Mouse (Mus musculus) midbrain, embryonic 14.5 days (tissue): ENCODE measurements at regions not wholly inside any gene's neighbourhood (a gene's known extent, or its start where the extent isn't known, plus 50 kb on each side); places are given as distances from the start of the nearest gene placed in this dataset.
A peak's percentile ranks its signal among the peaks of the same experiment; 100 is the strongest.

Source experiments
- ATAC-seq: fragments of 200-750 bp; cut with Nextera tagmentation; 2 replicates; pipeline ENCODE4 v1.8.0; 2017; ENCODE audit warnings: moderate number of reproducible peaks, moderate library complexity; ENCODE audit not compliant: low FRiP score, low TSS enrichment
- DNase-seq: peaks from one replicate; pipeline ENCODE4 v3.0.0-alpha.2; 2015
- H3K27ac ChIP-seq: fragments of 300-500 bp; sonication (generic); replicated peaks from 2 replicates; pipeline ENCODE4 v1.5.1; 2014; ENCODE audit warnings: mild to moderate bottlenecking, low read depth, low read length, moderate library complexity
- H3K27me3 ChIP-seq: fragments of 300-500 bp; sonication (generic); 2 replicates; pipeline ENCODE4 v1.6.1; 2014; ENCODE audit warnings: low read length, control low read depth, mixed read lengths; ENCODE audit not compliant: control insufficient read depth, insufficient read depth
- H3K36me3 ChIP-seq: fragments of 300-500 bp; sonication (generic); 2 replicates; pipeline ENCODE4 v1.6.1; 2014; ENCODE audit warnings: low read length, control low read depth; ENCODE audit not compliant: control insufficient read depth, insufficient read depth
- H3K4me1 ChIP-seq: fragments of 300-500 bp; sonication (generic); 2 replicates; pipeline ENCODE4 v1.6.1; 2014; ENCODE audit warnings: mild to moderate bottlenecking, antibody characterized with exemption, low read length, control low read depth; ENCODE audit not compliant: control insufficient read depth, insufficient read depth
- H3K4me2 ChIP-seq: fragments of 300-500 bp; sonication (generic); 2 replicates; pipeline ENCODE4 v1.6.1; 2014; ENCODE audit warnings: mild to moderate bottlenecking, low read length, moderate library complexity
- H3K4me3 ChIP-seq: fragments of 300-500 bp; sonication (generic); replicated peaks from 2 replicates; pipeline ENCODE4 v1.5.1; 2014; ENCODE audit warnings: low read depth, low read length
- H3K9ac ChIP-seq: fragments of 300-500 bp; sonication (generic); replicated peaks from 2 replicates; pipeline ENCODE4 v1.6.1; 2014; ENCODE audit warnings: mild to moderate bottlenecking, low read length, moderate library complexity
- H3K9me3 ChIP-seq: fragments of 300-500 bp; sonication (generic); 2 replicates; pipeline ENCODE4 v1.6.1; 2016; ENCODE audit warnings: low read length, control low read depth, mixed read lengths; ENCODE audit not compliant: control insufficient read depth
- WGBS: fragments of 180-500 bp; shearing (Covaris S2); extraction: QIAGEN DNeasy Blood & Tissue Kit; methylation state at CpG from one replicate; pipeline ENCODE4 v1.1.7; 2014; 5-methylcytosine and 5-hydroxymethylcytosine counted together

DNA sequence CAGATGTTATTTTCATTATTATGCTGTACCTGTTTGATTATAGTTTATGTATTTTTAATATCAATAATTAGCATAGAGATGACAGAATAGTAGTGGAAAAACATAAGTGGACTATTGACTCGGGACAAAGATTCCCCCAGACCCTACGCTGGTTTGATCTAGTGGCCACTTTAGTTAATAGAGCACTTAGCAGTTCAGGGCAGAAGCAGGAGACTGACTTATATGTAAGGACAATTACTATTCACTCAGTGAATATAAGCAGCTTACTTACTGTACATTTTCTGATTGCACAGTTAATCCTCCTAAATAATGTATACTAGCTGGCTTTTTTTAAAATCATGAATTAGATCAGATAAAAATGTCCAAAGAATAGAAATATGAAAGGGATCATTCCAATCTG is 416.2 kb upstream of the Prmt6 start:
- Histone ChIP-seq H3K36me3 (no peaks in the 10 kb centered on the region), H3K9me3 (no peaks in the 10 kb centered on the region), H3K4me1 (peaks cover 6% of the 10 kb centered on the region; the same call in 1 of the 2 replicates), H3K27me3 (no peaks in the 10 kb centered on the region), H3K4me3 (no peak overlapping the region), H3K27ac (no peak overlapping the region), H3K9ac (no peak overlapping the region), H3K4me2 (no peak overlapping the region)
- DNase-seq (no peak), ATAC-seq (0 out of 2 replicates have a peak, but pooled peaks have one; percentile 31)
- WGBS, result 67% methylated on average over 2 of the region's 2 CpGs

DNA sequence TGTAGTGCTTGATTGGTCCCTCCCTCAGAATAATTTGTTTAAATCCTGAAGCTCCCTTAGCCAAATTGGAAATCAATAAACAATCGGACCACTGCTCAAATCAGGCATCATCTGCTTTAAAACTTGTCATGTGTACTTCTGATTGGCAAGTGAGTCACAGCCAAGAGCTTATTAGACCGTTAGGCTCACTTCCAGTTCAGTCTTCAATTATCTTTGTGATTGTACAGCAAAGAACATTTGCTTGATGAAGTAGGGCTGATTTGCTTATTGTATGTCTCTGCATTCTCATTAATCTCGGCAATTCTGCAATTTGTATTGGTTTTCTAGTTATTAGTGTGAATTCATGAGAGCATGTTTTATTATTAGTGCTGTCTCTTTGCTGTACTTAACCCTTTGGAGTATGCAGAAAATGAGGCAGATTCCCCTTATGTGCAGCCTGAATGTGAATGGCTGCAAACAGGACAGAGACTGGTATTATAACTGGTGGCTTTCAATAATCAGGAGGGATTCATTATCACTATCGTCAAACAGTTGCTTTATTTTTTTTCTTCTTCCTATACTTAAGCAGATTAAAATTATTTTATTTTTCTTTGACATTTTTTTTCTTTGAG is 406.8 kb upstream of the Prmt6 start:
- H3K27ac ChIP-seq, result no peak overlapping the region
- DNase-seq (peak; percentile 5), ATAC-seq (no peak)
- no peaks in the 10 kb centered on the region for H3K36me3 ChIP-seq
- H3K4me2 ChIP-seq, result no peak overlapping the region
- H3K9ac ChIP-seq, result no peak overlapping the region
- no peaks in the 10 kb centered on the region for H3K9me3 ChIP-seq
- no peaks in the 10 kb centered on the region for H3K4me1 ChIP-seq
- WGBS, result 74% methylated on average over 4 of the region's 4 CpGs
- H3K27me3 ChIP-seq, result no peaks in the 10 kb centered on the region
- no peak overlapping the region for H3K4me3 ChIP-seq

DNA sequence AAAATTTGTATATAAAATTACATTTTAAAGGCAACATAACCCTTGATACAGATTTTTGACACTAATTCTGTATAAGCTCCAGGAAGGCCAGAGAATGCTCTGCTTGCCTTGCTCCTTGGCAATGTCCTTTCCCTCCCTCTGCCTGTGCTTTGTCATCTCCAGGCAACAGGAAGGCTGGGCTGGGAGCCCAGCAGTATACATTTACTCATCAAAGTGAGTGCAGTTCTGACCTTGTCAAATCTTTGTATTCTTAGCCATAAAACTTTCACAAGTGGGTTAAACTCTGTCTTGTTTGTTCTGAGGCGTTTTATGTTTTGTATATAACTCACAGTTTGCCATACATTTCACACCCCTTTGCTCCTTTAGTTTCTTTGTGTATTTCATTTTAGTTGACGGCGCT is 375.5 kb upstream of the Prmt6 start:
- Histone ChIP-seq H3K9ac (no peak overlapping the region), H3K4me3 (no peak overlapping the region), H3K27ac (no peak overlapping the region), H3K36me3 (no peaks in the 10 kb centered on the region), H3K4me2 (no peak overlapping the region), H3K27me3 (no peaks in the 10 kb centered on the region), H3K4me1 (no peaks in the 10 kb centered on the region), H3K9me3 (no peaks in the 10 kb centered on the region)
- 84% methylated on average over 3 of the region's 3 CpGs for WGBS
- no peak for DNase-seq
- no peak for ATAC-seq

DNA sequence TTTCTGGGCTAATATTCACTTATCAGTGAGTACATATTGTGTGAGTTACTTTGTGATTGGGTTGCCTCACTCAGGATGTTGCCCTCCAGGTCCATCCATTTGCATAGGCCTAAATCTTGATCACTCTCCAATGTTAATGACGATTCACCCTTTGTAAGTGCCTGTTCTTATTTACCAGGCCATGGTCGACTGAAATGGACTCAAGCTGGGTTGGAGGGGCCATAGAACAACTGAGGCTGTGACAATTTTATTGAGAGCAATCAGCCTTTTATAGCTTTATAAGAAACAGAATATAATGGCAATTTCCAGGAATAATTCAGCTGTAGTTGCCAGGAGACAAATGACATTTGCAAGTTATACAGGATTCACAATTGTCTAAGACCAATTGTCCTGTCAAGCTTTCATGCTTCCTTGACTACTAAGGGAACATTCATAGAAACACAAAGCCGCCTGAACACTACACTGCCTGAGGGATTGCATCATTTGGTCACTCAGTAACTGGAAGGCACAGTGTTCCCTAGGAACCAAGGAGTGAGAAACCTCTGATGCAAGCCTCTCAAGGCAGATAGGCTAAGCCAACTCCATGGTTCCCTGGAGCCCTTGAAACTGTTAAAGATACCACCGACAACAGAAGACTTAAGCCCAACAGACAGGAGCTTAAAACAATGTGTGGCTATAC is 348.5 kb upstream of the Prmt6 start:
- 31% methylated on average over 4 of the region's 4 CpGs for WGBS
- H3K4me2 ChIP-seq, result no peak overlapping the region
- H3K9ac ChIP-seq, result no peak overlapping the region
- H3K4me1 ChIP-seq, result no peaks in the 10 kb centered on the region
- ATAC-seq (no peak), DNase-seq (no peak)
- H3K4me3 ChIP-seq, result no peak overlapping the region
- H3K27me3 ChIP-seq, result no peaks in the 10 kb centered on the region
- H3K9me3 ChIP-seq, result no peaks in the 10 kb centered on the region
- no peaks in the 10 kb centered on the region for H3K36me3 ChIP-seq
- no peak overlapping the region for H3K27ac ChIP-seq

DNA sequence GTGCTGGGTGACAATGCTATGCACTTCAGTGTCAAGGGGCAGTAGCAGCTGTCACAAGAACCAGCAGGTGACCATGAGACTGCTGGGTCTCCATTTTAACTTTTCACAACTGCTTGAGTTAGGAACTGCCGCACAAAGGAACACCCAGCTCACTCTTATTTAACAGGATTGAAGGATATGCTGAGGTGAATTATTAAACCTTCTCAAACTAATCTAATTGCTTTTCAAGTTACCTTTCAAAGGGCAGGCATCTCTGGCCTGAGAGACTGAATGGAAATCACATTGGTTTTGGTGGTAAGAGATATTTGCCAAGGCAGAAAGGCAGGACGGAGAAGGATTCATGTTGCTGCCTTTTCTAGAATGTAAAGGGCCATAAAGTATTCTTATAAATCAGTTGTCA is 332.0 kb upstream of the Prmt6 start:
- Histone ChIP-seq H3K27ac (no peak overlapping the region), H3K36me3 (no peaks in the 10 kb centered on the region), H3K27me3 (no peaks in the 10 kb centered on the region), H3K9me3 (no peaks in the 10 kb centered on the region), H3K4me2 (no peak overlapping the region), H3K4me1 (no peaks in the 10 kb centered on the region), H3K9ac (no peak overlapping the region), H3K4me3 (no peak overlapping the region)
- ATAC-seq (no peak), DNase-seq (no peak)
- 46% methylated on average over 2 of the region's 2 CpGs for WGBS

DNA sequence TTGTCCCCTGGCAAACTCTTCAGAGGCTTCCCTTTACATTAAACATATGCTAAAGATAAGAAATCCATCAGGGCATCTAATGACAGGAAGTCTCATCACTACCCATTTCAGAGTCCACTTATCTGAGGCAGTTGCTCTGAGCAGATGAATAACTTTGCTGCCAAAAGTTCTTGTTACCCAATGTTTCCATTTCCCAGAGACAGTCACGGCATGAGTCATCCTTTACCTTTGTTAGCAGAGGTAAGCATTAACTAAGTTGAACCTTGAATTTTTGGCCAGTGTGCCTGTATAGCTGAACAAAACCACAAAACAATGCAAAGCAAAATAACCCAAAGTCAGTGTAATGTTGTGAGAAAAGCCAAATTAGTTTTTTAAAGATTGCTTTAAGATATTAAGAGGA is 328.5 kb upstream of the Prmt6 start:
- 81% methylated on average over 1 of the region's 1 CpGs for WGBS
- Histone ChIP-seq H3K36me3 (no peaks in the 10 kb centered on the region), H3K9me3 (no peaks in the 10 kb centered on the region), H3K4me2 (no peak overlapping the region), H3K27me3 (no peaks in the 10 kb centered on the region), H3K4me1 (no peaks in the 10 kb centered on the region), H3K27ac (no peak overlapping the region), H3K4me3 (no peak overlapping the region), H3K9ac (no peak overlapping the region)
- DNase-seq, result no peak
- ATAC-seq, result no peak

DNA sequence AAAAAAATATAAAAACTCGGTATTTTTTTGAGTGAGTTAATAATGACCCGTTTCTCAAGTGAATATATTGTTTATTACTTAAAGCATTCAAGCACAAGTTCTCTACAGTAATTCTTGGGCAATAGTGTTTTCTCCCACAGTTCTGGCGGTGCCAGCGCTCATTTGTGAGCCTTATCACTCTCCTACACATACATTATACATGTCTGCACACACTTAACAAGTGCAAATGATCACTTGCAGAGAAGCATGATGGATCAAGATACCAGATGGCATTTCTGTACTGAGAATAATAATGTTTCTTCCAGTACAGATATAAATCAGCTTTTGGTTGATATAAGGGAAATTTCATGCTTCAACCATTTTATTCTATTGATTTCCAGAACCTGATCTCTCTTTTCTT is 316.4 kb upstream of the Prmt6 start:
- DNase-seq, result no peak
- no peaks in the 10 kb centered on the region for H3K36me3 ChIP-seq
- no peak overlapping the region for H3K4me2 ChIP-seq
- H3K4me1 ChIP-seq, result no peaks in the 10 kb centered on the region
- 84% methylated on average over 4 of the region's 4 CpGs for WGBS
- no peaks in the 10 kb centered on the region for H3K9me3 ChIP-seq
- no peak for ATAC-seq
- H3K27me3 ChIP-seq, result no peaks in the 10 kb centered on the region
- no peak overlapping the region for H3K4me3 ChIP-seq
- no peak overlapping the region for H3K9ac ChIP-seq
- H3K27ac ChIP-seq, result no peak overlapping the region

DNA sequence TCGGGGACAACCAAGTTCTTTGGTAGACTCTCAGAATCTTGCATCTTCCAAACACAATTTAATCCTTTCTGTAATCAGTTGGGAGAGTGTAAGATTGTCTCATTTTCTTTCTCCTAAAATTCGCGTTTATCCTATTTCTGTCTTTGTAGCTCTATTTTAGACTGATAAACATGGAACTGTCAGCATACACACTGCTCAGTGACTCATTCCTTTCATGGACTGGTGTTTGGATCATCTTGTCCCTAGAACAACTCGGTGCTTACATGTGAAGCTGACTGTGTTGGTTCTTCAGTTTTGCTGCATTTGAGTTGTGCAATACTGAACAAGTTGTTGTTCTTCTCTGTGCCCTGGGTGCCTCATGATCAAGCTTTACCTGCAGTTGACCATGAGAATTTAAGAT is 296.5 kb upstream of the Prmt6 start:
- no peak for DNase-seq
- Histone ChIP-seq H3K9ac (no peak overlapping the region), H3K27me3 (no peaks in the 10 kb centered on the region), H3K27ac (no peak overlapping the region), H3K4me1 (no peaks in the 10 kb centered on the region), H3K4me3 (no peak overlapping the region), H3K4me2 (no peak overlapping the region), H3K9me3 (no peaks in the 10 kb centered on the region), H3K36me3 (no peaks in the 10 kb centered on the region)
- WGBS, result 92% methylated on average over 4 of the region's 4 CpGs
- no peak for ATAC-seq

DNA sequence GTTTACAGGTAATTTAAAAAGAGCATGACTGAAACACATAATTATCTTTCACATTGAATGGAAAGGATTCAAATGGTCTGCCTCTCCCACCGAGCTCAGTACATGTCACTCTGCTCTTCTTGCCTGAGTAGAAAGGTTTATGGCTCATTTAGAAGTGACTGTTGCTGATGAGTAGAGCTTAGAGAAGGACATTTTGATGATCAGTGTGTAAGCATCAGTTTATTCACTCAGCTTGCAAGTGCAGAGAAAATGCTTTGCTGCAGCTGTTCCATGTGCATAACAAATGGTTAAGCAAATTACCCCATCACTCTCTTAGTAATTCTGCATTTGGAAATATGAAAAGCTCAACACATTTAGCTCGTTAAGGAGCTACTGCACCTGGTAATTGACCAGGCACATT is 287.5 kb upstream of the Prmt6 start:
- H3K27me3 ChIP-seq, result no peaks in the 10 kb centered on the region
- ATAC-seq, result no peak
- 48% methylated on average over 2 of the region's 2 CpGs for WGBS

More for the DNA sequence above, 287.5 kb upstream of the Prmt6 start:
- Histone ChIP-seq H3K9me3 (no peaks in the 10 kb centered on the region), H3K4me2 (no peak overlapping the region), H3K4me3 (no peak overlapping the region), H3K27ac (no peak overlapping the region), H3K36me3 (no peaks in the 10 kb centered on the region), H3K9ac (no peak overlapping the region), H3K4me1 (no peaks in the 10 kb centered on the region)
- DNase-seq, result peak; percentile 4
